Mouse (Mus musculus) left cerebral cortex, adult 2 months (tissue): ENCODE measurements at regions not wholly inside any gene's neighbourhood (a gene's known extent, or its start where the extent isn't known, plus 50 kb on each side); places are given as distances from the start of the nearest gene placed in this dataset.
A peak's percentile ranks its signal among the peaks of the same experiment; 100 is the strongest.

ENCODE experiments used
- DNase-seq, 2 experiments: peaks; one replicate each; pipeline ENCODE4 v3.0.0; 2021 to 2022; ENCODE audit warnings: low spot score in 2 of 2, mixed read lengths in 1 of 2; ENCODE audit errors: extremely low spot score in 1 of 2
- H3K27ac ChIP-seq: fragments of 200-600 bp; 2 replicates; pipeline ENCODE4 v1.8.1; 2022
- H3K4me3 ChIP-seq: fragments of 200-600 bp; 2 replicates; pipeline ENCODE4 v1.8.1; 2022
- CTCF ChIP-seq: fragments of 200-600 bp; IDR thresholded peaks from 2 replicates; pipeline ENCODE4 v1.8.1; 2022; ENCODE audit warnings: antibody characterized with exemption, mild to moderate bottlenecking, moderate library complexity
- intact Hi-C: fragments of 180-260 bp; cut with DNase I; formaldehyde crosslinking; loops from one replicate; pipeline ENCODE4 v1.15.1; 2025

DNA sequence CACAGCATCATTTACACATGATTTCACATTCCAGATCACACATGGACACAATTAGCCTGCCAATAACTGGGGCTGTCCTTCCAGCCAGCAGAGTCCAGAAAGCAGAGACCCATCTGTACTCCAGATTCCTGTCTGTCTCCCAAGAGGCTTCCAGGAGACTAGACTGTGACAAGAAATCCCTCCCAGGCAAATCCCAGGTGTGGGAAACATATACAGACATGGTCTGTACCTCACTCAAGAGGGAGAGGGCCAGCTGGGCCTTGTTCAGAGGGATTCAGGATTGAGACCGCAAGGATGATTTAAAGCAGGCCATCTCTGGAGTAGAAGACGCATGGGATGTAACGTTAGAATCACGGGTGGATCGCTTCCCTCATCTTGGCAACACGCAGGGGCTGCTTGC is 182.7 kb upstream of the Prr30 start:
- H3K4me3 ChIP-seq = no peak overlapping the region
- DNase-seq = no peak
- no peak overlapping the region for H3K27ac ChIP-seq
- intact Hi-C loops = no loop called here
- TF ChIP-seq CTCF = no peak

DNA sequence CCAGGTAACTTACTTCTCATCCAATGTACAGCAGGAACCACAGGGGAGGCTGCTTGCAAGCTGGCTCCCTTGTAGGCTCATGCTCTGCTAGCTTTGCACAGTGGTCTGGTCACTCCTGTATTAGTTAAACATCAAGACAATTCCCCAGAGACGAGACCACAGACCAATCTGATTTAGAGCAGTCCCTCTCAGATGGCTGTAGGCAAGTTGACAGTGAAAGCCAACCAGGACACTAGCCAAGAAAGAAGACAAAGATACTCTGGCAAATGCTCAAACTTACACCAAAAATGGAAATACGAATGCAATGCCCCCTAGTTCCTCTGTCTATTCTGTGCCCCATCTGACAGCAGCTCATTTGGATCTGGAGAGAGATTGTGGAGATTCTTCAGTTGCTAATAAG is 181.8 kb upstream of the Prr30 start:
- Histone ChIP-seq H3K27ac (no peak overlapping the region), H3K4me3 (no peak overlapping the region)
- no peak for DNase-seq
- intact Hi-C loops = no loop called here
- TF ChIP-seq CTCF = no peak

DNA sequence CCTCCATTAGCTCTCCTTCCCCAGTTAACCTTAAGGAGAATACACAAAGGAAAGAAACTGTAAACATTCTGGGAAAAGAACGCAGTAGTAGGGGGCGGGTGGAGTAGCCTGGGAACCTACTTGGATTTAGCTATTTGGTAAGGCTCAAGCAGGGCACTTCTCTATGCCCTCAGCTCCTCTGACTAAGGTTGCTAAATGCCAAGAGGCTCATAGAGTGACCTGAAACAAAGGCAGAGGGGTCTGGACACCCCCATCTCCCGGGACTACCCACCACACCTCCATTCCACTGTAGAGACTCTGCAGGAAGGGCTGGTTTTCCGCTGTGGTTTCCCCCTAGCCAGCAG is 179.5 kb upstream of the Prr30 start:
- TF ChIP-seq CTCF = no peak
- DNase-seq = no peak
- peak overlapping the region; percentile 41 for H3K4me3 ChIP-seq
- H3K27ac ChIP-seq = no peak overlapping the region
- intact Hi-C loops = loop anchor here (2.0 kb wide), 1 partner anchor 1447 kb away; no protein-coding TSS in a partner anchor

DNA sequence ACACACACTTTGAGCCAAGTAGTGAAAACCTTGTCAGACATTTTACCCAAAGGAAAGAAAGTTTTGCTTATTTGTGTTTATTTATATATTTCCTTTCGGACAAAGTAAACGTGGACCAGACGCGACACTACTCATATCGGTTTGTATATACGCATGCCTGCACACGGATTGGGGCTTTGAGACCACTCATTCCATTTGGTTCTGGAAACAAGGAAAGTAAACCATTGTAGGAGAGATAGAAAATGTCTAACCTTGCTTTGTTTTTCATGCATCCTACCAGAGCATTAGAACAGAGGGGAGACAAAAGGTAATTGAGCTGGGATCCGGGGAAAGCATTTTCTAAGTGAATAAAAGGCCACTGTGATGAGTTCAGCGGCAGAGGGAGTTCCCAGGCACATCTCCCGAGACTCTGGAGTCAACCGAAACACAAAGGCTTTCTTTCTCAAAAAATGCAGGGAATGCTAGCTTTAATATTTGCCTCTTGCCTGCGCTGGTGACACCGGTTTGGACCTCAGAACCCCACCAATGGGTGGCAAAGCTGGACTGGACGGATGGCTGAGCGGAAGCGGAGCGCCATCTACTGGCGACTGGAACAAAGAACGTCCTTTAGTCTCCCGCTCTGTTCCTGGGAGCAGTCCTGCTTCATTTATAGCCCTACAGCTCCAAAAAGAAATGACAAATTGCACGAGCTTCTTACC is 179.0 kb upstream of the Prr30 start:
- peak; percentile 74 to 83 for DNase-seq
- Histone ChIP-seq H3K27ac (no peak overlapping the region), H3K4me3 (peak overlapping the region; percentile 41)
- peak; percentile 96 for TF ChIP-seq CTCF
- intact Hi-C loops = loop anchor here (2.0 kb wide), 1 partner anchor 1446 kb away; no protein-coding TSS in a partner anchor

DNA sequence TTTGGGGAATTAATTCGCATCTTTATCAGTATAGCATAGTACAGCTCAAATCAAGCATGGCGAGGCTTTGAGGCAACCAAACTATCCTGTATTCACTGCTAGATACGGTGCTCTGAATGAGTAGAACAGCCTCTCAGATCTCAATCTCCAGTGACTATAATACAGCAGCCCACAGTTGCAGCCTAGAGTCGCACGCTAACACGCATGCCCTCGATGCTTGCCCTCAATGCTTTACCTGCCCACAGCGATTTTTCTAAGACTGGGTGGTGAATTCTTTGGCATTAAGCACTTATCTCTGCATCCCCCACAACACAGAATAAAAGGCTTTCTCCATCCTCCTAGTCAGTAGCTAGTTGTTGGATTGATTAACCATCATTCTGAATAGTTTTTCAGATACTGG is 178.4 kb upstream of the Prr30 start:
- intact Hi-C loops = loop anchor here (2.0 kb wide), 1 partner anchor 1446 kb away; no protein-coding TSS in a partner anchor
- no peak for DNase-seq
- TF ChIP-seq CTCF = no peak
- no peak overlapping the region for H3K4me3 ChIP-seq
- no peak overlapping the region for H3K27ac ChIP-seq

DNA sequence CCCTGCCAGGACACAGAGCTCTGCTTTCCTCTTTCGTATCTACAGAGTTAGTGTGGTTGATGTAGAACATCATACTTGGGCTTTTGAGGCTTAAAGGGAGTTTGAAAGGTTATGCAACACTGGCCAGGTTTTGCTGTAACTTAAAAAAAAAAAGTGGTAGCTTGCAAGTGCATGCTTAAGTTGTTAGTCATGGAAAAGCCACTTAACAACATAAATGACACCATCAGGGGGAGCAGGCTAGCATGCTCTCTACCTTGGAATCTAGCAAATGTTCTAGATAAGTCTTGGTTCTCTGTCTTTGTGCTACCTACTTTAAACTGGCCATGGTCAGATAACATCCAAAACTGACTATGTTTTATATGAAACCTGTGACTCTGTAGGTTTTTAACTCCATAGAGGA is 176.6 kb upstream of the Prr30 start:
- intact Hi-C loops = no loop called here
- Histone ChIP-seq H3K4me3 (no peak overlapping the region), H3K27ac (no peak overlapping the region)
- TF ChIP-seq CTCF = no peak
- DNase-seq = no peak

DNA sequence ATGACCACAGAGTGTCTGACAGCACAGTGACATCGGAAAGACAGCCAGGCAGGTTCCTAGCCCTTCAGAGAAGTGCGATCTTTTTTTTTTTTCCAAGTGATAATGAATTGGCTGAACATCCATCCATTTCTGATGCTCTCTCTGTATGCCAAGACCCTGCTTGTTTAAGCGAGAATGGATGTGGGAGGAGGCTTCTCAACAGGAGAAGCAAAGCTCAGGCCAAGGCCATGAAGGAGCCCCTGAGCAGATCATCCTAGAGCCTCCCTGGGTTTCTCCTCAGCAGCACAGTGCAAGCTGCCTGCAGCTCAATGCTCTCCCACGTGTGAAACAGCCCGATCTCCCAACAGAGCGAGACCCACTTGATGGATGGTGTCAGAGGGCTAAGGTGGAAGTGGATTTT is 175.7 kb upstream of the Prr30 start:
- intact Hi-C loops = no loop called here
- no peak overlapping the region for H3K4me3 ChIP-seq
- TF ChIP-seq CTCF = no peak

DNA sequence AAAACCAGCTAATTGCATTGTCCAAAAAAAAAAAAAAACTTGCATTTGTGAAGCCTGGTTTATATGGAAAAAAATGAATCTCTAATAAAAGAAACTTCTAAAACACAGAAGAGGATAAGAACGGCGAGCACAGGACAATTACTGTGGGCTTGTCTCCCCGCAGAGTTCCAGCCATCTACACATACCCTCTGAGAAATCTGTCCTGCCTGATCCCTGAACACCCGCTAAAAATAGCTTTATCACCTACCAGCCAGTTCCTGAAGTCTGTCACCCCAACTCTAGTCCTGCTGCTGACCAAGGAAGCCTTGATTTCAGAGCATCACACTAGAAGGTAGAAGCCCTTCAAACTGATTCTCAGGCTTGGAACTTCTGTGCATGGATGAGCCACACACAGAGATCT is 173.7 kb upstream of the Prr30 start:
- H3K4me3 ChIP-seq = no peak overlapping the region
- no peak for TF ChIP-seq CTCF
- no peak overlapping the region for H3K27ac ChIP-seq
- intact Hi-C loops = no loop called here
- no peak for DNase-seq

More for the DNA sequence above, 175.7 kb upstream of the Prr30 start:
- DNase-seq = no peak
- no peak overlapping the region for H3K27ac ChIP-seq

DNA sequence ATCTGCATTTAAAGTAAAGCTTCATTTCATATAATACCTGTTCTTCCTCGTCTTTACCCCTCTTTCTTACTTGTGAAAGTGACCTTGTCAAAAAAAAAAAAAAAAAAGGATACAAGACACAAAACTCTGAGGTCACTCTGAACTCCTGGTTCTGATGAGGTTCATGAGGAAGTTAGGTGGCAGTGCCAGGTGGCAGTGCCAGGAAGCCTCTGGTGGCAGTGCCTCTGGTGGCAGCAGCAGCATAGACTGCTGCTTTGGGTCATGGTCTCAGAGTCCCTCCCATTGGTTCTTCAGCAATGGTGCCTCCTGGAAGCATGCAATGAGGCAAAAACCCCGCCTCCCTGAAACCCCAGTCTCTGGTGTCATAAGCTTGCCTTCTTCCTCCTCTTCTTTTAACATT is 159.7 kb upstream of the Prr30 start:
- intact Hi-C loops = no loop called here

DNA sequence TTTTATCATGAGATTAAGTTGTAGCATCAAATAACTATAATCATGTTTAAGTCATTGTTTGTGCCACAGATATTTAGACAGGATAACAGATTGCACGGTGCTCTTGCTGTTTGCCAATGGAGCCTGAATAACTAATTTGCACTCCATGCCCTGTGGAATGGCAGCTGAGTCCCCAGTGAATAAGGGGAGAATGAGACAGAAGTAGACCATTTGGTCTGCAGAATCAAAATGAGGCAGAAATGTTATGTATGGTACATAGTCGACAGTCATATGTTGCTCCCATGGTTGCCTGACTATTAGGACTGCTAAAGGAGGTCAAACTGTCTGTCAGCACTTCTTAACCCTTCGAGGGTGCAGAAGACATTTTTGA is 152.9 kb upstream of the Prr30 start:
- no peak overlapping the region; the same call in 1 of the 2 replicates for H3K27ac ChIP-seq

More for the DNA sequence above, 159.7 kb upstream of the Prr30 start:
- Histone ChIP-seq H3K4me3 (no peak overlapping the region), H3K27ac (no peak overlapping the region)
- DNase-seq = no peak
- TF ChIP-seq CTCF = no peak

DNA sequence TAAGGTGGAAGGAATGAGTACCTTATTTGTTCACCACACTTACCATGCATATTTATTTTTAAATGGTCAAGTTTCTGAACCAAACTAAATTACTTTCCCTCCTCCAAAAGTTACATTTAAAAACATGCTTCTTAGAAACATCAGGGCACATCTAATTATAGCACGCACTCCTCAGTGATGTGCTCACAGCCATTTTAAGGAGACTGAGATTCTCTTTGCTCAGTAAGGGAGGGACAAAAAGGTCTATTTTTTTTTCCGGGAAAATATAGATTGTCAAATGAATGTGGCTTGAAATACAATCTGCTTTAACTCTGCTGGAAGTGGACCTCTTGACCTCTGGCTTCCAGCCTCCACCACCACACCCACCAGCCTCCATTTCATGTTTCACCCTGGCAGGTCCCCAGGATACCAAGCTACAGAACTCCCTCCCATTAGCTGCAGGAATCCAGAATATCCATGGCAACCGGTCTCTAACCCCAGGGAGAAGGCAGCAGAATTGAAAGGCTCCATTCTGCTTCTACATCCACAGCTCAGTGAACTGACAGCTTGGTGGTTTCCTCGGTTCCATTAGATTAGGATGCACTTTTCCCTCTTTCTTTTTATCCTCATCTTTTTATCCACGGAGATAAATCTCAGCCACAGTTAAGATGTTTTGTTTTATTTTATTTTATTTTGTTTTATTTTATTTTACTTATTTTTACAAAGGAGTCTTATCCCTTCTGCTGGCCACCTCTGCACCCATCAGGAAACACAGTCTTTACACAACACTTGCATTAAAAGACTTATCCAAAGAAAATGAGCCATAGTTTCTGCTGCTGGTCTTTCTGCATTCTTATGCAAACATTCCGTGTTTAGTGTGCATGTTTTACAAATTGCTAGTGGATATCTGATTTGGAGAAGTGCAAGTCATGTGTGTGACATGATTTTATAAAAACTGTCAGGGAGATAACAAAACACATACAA is 152.2 kb upstream of the Prr30 start:
- no peak overlapping the region; the same call in 1 of the 2 replicates for H3K27ac ChIP-seq
- peak; percentile 16 to 30 for DNase-seq
- intact Hi-C loops = no loop called here
- no peak for TF ChIP-seq CTCF
- no peak overlapping the region for H3K4me3 ChIP-seq

More for the DNA sequence above, 152.9 kb upstream of the Prr30 start:
- H3K4me3 ChIP-seq = no peak overlapping the region
- TF ChIP-seq CTCF = no peak
- no peak for DNase-seq
- intact Hi-C loops = no loop called here

DNA sequence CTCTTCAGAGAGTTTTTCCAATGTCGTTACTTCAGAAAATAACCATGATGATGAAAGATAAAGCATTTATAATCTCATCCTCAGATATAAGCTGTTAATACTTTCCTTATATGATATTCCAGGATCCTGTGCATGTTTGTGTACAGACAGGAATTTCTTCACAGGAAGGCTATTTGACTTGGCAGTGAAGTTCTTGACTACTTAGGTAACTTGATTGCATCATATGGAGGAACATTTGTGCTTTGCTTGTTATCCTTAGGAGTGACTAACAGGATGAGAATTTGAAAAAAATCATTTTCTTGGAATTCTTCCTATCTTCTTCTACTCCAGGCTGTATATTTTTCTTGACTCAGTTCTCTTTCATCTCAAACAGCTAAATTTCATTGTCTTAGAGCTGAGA is 140.2 kb upstream of the Prr30 start:
- no peak for DNase-seq
- intact Hi-C loops = no loop called here
- Histone ChIP-seq H3K4me3 (no peak overlapping the region), H3K27ac (no peak overlapping the region)
- TF ChIP-seq CTCF = no peak
